Mouse (Mus musculus): ENCODE measurements around the gene Usp20.

The Usp20 gene

DNA sequence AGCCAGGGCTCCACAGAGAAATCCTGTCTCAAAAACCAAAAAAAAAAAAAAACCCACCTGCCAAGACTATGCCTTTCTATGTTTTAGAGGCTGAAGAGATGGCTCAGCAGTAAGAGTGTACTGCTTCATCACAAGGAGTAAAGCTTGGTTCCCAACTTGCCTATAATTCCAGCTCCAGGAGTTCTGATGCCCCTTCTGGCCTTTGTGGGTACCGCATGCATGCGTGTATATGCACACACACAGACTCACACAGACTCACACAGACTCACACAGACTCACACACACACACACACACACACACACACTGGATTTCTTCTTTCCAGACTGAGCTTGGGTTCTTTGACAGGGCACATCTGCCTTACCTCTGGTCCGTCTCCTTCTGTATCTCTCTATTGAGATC is 58.0 kb downstream of the Usp20 start:
- no peak for DNase-seq (ENCODE audit: low read depth, low spot score)

GRCm38 (mm10) chr2:31040487-31040886 is 58.4 kb downstream of the Usp20 start:
- DNase-seq (ENCODE audit: low read depth, low spot score), result no peak

DNA sequence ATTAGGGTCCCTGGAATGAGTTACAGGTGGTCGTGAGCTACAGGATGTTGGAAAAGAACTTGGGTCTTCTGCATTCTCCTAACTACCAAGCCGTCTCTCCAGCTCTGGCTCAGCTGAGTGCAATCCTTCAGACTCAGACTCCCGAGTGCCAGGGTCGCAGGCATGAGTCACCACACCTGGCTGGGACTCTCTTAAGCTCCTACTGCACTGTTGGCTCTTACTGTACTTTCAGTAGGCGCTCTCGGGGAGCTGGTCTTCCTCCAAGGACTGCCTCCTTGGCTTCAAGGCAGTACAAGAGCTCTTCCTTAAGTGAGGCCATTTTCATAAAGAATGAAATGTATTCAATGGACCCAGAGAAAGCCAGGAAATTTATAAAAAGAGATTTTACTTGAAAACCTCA is 59.3 kb downstream of the Usp20 start:
- peak; percentile 84 for DNase-seq (ENCODE audit: low read depth, low spot score)

- DNase-seq (ENCODE audit: low read depth, low spot score), result peak; percentile 50
Measured at GRCm38 (mm10) chr2:31042881-31043280, 60.8 kb downstream of the Usp20 start.

DNA sequence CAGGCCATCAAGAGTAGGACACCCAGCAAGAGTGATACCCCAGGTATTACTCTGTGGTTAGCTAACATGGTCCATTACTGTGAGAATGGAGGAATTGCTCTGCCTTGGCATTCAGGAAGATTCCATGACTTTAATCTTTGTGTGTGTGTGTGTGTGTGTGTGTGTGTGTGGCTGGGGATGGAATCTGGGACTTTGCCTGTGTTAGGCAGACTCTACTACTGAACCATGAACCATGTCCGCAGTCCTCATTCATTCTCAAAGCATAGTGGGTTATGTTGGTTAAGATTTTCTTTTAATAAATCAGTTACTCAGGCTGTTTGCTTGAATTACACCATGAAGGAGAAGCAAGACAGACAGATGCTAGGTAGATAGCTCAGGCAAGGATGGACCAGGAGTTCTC is 61.8 kb downstream of the Usp20 start:
- no peak for DNase-seq (ENCODE audit: low read depth, low spot score)

DNA sequence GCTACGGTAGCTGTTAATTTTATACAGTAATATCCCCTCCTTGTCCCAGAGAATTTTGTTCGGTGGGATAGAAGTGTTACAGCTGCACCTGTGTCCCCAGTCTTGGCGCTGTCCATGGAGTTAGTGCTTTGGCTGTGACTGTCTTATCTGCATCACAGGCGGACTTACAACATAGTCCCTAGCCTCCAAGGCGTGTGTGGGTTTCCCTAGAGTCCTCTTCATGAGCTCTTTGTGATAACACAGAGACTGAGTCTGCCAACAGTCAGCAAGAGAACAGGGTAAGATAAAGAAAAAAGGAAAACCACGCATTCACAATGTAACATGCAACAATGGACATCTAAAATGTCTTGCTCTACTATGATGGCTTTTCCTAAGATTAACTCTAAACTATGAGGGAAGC is 66.0 kb downstream of the Usp20 start:
- no peak for DNase-seq (ENCODE audit: low read depth, low spot score)

GRCm38 (mm10) chr2:31052441-31052840 is 70.4 kb downstream of the Usp20 start:
- DNase-seq (ENCODE audit: low read depth, low spot score), result peak; percentile 44

DNA sequence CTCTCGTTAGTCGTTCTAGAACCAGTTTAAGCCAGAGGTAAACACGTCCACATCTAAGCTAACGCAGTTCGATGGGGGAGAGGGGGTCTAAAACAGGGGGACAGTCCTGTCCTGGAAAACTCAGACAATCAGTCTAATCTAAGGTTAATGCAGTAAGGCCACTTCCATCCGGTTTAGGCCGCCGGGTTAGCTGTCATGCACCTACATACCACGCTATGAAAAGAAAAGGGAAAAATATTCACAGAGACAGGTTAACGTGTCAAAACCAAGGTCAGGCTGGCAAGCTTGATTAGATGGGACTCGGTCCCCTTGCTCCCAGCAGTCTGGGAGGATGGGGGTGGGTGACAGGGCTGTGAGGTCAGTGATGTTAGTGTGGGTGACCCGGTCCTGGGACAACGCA is 71.3 kb downstream of the Usp20 start:
- no peak for DNase-seq (ENCODE audit: low read depth, low spot score)

DNA sequence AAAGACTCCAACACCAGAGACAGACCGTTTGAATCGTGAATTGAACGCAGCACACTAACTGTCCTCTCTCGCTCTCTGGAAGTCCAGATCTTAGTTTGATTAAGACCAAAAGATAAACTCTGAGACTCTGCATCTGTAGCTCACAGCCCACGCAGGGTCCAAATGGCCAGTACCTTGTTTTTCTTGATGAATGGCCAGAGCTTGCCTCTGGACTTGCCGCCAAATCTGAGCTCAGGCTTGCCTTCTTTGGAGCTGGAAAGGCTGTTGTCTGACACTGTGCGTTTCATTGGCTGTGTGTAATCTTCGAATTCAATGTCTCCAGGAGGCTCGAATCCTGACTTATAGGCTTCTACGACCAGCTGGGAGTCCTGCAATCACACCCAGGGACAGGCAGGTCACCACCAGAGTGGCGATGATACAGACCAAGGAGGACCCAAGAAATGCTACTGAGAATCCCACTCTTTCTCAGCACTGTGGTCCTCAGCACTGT is 71.8 kb downstream of the Usp20 start:
- no peak for DNase-seq (ENCODE audit: low read depth, low spot score)

GRCm38 (mm10) chr2:31056070-31056469 is 74.0 kb downstream of the Usp20 start:
- DNase-seq (ENCODE audit: low read depth, low spot score), result no peak

DNA sequence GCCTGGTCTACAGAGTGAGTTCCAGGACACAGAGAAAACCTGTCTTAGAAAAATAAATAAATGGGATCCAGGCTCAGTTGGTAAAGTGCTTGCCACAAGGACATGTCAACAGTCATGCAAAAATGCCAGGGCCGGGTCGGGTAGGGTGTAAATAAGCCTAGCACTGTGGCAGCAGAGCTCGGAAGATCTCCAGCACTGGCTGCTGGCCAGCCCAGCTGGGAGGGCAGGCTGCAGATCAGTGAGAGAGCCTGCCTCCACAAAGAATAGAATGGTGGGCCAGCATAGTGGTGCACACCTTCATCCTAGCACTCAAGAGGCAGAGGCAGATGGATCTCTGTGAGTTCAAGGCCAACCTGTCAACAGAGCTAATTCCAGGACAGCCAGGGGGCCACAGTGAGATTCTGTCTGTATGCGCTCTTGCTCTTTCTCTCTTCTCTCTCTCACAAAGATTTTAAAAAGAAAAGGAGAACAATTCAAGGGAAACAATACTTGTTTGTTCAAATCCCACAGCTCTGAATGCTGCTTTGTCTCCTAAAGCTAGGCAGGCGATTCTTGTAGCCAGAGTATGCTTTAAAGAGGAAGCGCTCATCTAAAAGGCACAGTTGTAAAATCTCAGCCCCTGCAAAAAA is 75.6 kb downstream of the Usp20 start:
- DNase-seq (ENCODE audit: low read depth, low spot score), result peak; percentile 92

DNA sequence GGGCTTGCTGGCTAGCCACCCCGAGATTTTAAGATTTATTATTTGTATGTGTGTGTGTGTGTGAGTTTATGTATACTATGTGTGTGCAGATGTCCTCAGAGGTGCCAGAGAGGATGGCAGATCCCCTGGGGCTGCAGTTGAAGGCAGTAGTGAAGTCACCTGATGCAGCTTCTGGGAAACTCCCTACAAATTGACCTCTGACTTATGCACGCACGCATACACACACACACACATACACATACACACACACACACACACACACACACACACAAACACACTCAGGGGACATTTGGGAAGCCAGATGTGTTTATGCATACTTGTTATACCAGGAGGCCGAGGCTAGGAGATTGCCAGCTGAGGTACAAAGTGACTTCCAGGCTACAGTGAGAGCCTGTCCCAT is 76.4 kb downstream of the Usp20 start:
- DNase-seq (ENCODE audit: low read depth, low spot score), result no peak

- no peak for DNase-seq (ENCODE audit: low read depth, low spot score)
Measured at GRCm38 (mm10) chr2:31060271-31060670, 78.2 kb downstream of the Usp20 start.

GRCm38 (mm10) chr2:31060787-31061730 is 79.0 kb downstream of the Usp20 start:
- peak; percentile 97 for DNase-seq (ENCODE audit: low read depth, low spot score)

- no peak for DNase-seq (ENCODE audit: low read depth, low spot score)
Measured at GRCm38 (mm10) chr2:31061868-31062628, 80.0 kb downstream of the Usp20 start.

GRCm38 (mm10) chr2:31066019-31066789 is 84.1 kb downstream of the Usp20 start:
- peak; percentile 93 for DNase-seq (ENCODE audit: low read depth, low spot score)

DNA sequence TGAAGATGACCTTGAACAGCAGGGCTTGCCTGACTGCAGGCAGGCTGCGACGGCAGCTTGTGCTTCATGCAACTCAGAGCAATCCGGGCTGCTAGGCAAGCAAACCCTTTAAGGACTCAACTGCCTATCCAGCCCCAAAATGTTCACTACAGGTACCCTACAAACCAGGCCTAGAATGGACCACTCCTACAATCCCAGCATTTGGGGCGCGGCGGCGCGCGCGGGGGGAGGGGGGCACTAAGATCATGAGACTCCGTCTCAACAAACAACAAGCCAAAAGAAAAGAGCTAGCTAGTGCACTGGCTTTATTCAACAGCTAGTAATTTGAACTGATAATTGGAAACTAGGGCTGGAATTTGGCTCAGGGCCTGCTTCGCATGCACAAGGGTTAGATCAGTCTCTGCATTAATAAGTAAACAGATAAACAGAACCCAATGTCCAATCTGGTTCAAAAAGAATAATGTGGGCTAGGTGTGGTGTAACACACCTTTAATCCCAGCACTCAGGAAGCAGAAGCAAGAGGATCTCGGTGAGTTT is 85.0 kb downstream of the Usp20 start:
- DNase-seq (ENCODE audit: low read depth, low spot score), result no peak

- DNase-seq (ENCODE audit: low read depth, low spot score), result peak; percentile 56
Measured at GRCm38 (mm10) chr2:31067696-31068245, 85.7 kb downstream of the Usp20 start.

DNA sequence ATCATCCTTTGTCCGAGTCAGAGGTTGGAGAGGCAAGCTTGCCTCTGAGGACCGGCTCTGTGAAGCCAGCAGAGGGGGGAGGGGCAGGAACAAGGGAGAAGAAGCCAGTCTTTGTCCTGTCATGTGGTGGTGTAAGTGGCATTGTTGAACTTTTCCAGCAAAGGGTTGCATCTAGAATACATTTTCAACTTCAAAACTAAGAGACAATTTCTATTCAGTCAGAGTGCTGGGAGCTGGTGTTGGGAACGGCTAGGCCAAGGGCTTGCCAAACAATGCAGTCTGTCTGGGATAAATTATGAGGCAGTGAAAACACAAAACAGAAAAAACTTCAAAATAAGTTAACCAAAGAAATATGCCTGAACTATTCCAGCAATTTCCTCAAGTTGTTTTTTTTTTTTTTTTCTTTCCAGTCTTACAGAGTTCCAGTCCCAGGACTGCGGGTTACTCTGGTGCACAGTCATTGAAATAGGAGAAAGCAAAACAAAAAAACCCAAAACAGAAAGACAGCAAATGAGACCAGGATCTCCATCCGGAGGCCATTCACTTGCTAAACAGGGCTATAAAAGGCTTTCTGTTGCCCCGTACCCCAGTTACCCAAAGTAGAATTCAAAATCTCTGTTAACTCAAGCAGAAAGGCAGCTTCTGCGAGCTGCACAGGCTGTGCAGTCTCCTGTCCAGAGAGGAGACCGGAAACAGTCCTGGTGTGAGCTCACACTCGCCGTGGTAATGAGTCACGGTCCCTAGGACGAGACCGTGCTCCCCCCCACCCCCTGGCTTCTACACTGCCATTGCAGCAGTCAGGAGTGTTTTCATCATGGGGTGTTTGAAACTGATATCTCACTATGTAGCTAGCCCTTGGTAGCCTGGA is 86.4 kb downstream of the Usp20 start:
- peak; percentile 91 for DNase-seq (ENCODE audit: low read depth, low spot score)

- DNase-seq (ENCODE audit: low read depth, low spot score), result no peak
Measured at GRCm38 (mm10) chr2:31069114-31069445, 87.0 kb downstream of the Usp20 start.
